ENCODE assay signal across 8 mouse cellular contexts in the genomic region with DNA sequence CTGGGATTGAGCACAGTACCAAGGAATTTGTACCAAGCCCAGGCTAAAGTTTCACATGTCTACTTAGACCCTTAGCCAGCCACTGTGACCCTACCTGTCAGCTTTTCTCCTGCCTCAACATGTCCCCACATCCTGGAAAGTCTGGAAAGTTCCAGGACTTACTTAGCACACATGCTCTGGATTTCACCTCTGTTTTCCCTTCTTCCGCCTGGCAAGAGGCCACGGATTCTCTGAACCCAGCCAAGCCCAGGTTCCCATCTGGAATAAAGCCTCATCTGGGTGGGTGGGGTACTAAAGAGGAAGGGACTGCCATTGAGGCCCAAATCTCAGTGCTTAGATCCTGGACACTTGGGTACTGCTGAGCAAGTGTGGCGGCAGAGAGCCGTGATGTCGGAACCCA. TPM values are rescaled to one million over a fixed set of nuclear protein-coding genes. Genes with fewer than 3 reads are reported as not detected.
DNase-seq lines count a peak whose midpoint lies in the region; ATAC-seq and TF ChIP-seq lines count a peak whose summit lies in the region.

No protein-coding gene starts in this region.

- no peaks in the 10 kb centered on the region for H3K27me3 ChIP-seq in cerebellum, adult 2 months (ENCODE audit: control insufficient read depth, insufficient read depth, low read length)
- no peaks in the 10 kb centered on the region for H3K27me3 ChIP-seq in forebrain, embryonic 12.5 days
- H3K27me3 ChIP-seq in hindbrain, embryonic 16.5 days (replicated peaks; ENCODE audit: control insufficient read depth, insufficient read depth, low read length): no peaks in the 10 kb centered on the region
- H3K27me3 ChIP-seq in liver, postnatal 0 days (ENCODE audit: insufficient read depth, low read length): peaks cover 17% of the 10 kb centered on the region

- H3K27ac ChIP-seq in cerebellum, adult 2 months (ENCODE audit: insufficient read depth, low read length): no peak overlapping the region
- H3K27ac ChIP-seq in forebrain, embryonic 12.5 days: no peak overlapping the region
- no peak overlapping the region for H3K27ac ChIP-seq in hindbrain, embryonic 16.5 days (ENCODE audit: low read depth, low read length)
- H3K27ac ChIP-seq in liver, postnatal 0 days (ENCODE audit: low read depth): peak overlapping the region; percentile 88; the same call in 1 of the 2 replicates

- intact Hi-C loops in left cerebral cortex, postnatal 36 days (cut with DNase I): loop anchor here (2.0 to 5.0 kb wide), 2 partner anchors 29 to 51 kb away; no protein-coding TSS in a partner anchor

- no peaks in the 10 kb centered on the region for H3K36me3 ChIP-seq in forebrain, embryonic 12.5 days (replicated peaks)
- no peaks in the 10 kb centered on the region for H3K36me3 ChIP-seq in hindbrain, embryonic 16.5 days (ENCODE audit: control insufficient read depth, insufficient read depth, low read length)
- H3K36me3 ChIP-seq in liver, postnatal 0 days (replicated peaks; ENCODE audit: insufficient read depth, low read length): no peaks in the 10 kb centered on the region

- H3K9ac ChIP-seq in forebrain, embryonic 12.5 days: peak overlapping the region; percentile 87; the same call in 1 of the 2 replicates
- peak overlapping the region; percentile 1; the same call in 1 of the 2 replicates for H3K9ac ChIP-seq in hindbrain, embryonic 16.5 days (ENCODE audit: low read depth, low read length)
- peak overlapping the region; percentile 11; the same call in 1 of the 2 replicates for H3K9ac ChIP-seq in liver, postnatal 0 days (replicated peaks)

- DNase-seq in cerebellum, adult 2 months: no peak
- no peak for DNase-seq in cerebellum, adult 11 months
- no peak for DNase-seq in liver, postnatal 0 days
- no peak for DNase-seq in frontal cortex, postnatal 10 days (ENCODE audit: low spot score in 2 of 2)
- DNase-seq in adipocyte (ENCODE audit: low spot score): no peak
- DNase-seq in left cerebral cortex, postnatal 36 days (ENCODE audit: low spot score in 2 of 2): no peak

- peaks cover 54% of the 10 kb centered on the region for H3K4me1 ChIP-seq in cerebellum, adult 2 months (ENCODE audit: control insufficient read depth, insufficient read depth, low read length)
- peaks cover 68% of the 10 kb centered on the region for H3K4me1 ChIP-seq in forebrain, embryonic 12.5 days
- H3K4me1 ChIP-seq in hindbrain, embryonic 16.5 days (ENCODE audit: control insufficient read depth, insufficient read depth, low read depth, low read length): peaks cover 49% of the 10 kb centered on the region
- peaks cover 51% of the 10 kb centered on the region for H3K4me1 ChIP-seq in liver, postnatal 0 days (ENCODE audit: insufficient read depth)

- 42% methylated on average over 5 of the region's 5 CpGs for WGBS in cerebellum, adult 2 months
- 86% methylated on average over 5 of the region's 5 CpGs for WGBS in forebrain, embryonic 12.5 days
- WGBS in hindbrain, embryonic 16.5 days: 67% methylated on average over 5 of the region's 5 CpGs
- WGBS in liver, postnatal 0 days (ENCODE audit: insufficient replicate concordance): 80% methylated on average over 5 of the region's 5 CpGs

- peak overlapping the region; percentile 80 for H3K4me2 ChIP-seq in forebrain, embryonic 12.5 days
- H3K4me2 ChIP-seq in hindbrain, embryonic 16.5 days (ENCODE audit: low read length): peak overlapping the region; percentile 85
- peak overlapping the region; percentile 94 for H3K4me2 ChIP-seq in liver, postnatal 0 days (ENCODE audit: low read depth, low read length)

- H3K4me3 ChIP-seq in cerebellum, adult 2 months (replicated peaks; ENCODE audit: insufficient read depth, low read depth, low read length): peak overlapping the region; percentile 71
- peak overlapping the region; percentile 93 for H3K4me3 ChIP-seq in forebrain, embryonic 12.5 days (replicated peaks)
- H3K4me3 ChIP-seq in hindbrain, embryonic 16.5 days (ENCODE audit: low read length): peak overlapping the region; percentile 88
- peak overlapping the region; percentile 73; the same call in 1 of the 2 replicates for H3K4me3 ChIP-seq in liver, postnatal 0 days (ENCODE audit: low read depth, low read length)

- TF ChIP-seq EP300 in liver, postnatal 0 days (IDR thresholded peaks at IDR 0.05; ENCODE audit: low read depth): no peak

- no peak for TF ChIP-seq POLR2A in cerebellum, adult 2 months (IDR thresholded peaks at IDR 0.05; ENCODE audit: borderline replicate concordance, insufficient read depth, low read length)

- no peak for ATAC-seq in forebrain, embryonic 12.5 days (ENCODE audit: low FRiP score)
- ATAC-seq in hindbrain, embryonic 16.5 days: no peak
- ATAC-seq in liver, postnatal 0 days: no peak

- no peak for TF ChIP-seq CTCF in cerebellum, adult 2 months (IDR thresholded peaks at IDR 0.05; ENCODE audit: borderline replicate concordance, insufficient read depth, low read depth, low read length)
- TF ChIP-seq CTCF in liver, postnatal 0 days (IDR thresholded peaks at IDR 0.05; ENCODE audit: low read depth): no peak

- no peaks in the 10 kb centered on the region for H3K9me3 ChIP-seq in forebrain, embryonic 12.5 days
- no peaks in the 10 kb centered on the region for H3K9me3 ChIP-seq in hindbrain, embryonic 16.5 days (ENCODE audit: control insufficient read depth, low read length)
- no peaks in the 10 kb centered on the region for H3K9me3 ChIP-seq in liver, postnatal 0 days (ENCODE audit: low read length)

RNA-seq across cellular contexts. Expression of gene Fam102a, which starts 2.8 kb away (rescaled TPM):
- 38.1 and 40.2 TPM in 2 replicates for polyA plus RNA-seq in cerebellum, adult 2 months (2012; rRNA removed)
- 8.7 and 9.6 TPM in 2 replicates for polyA plus RNA-seq in forebrain, embryonic 12.5 days (2016; fragmentation: Nextera tagmentation; extraction: Ambion mirVana)
- polyA plus RNA-seq in hindbrain, embryonic 16.5 days (2015; fragmentation: Nextera tagmentation; extraction: Ambion mirVana): 7.3 and 7.9 TPM in 2 replicates
- 4.8 and 6.1 TPM in 2 replicates for polyA plus RNA-seq in liver, postnatal 0 days (2015; fragmentation: Nextera tagmentation; extraction: Ambion mirVana)
- 10 to 100 TPM; 53.6 to 68.9 TPM for total RNA-seq in left cerebral cortex, postnatal 36 days (2021)

RNA-seq across cellular contexts. Expression of gene Dpm2, which starts 32.7 kb away (rescaled TPM):
- polyA plus RNA-seq in cerebellum, adult 2 months (2012; rRNA removed): 131 and 137 TPM in 2 replicates
- 106 and 110 TPM in 2 replicates for polyA plus RNA-seq in forebrain, embryonic 12.5 days (2016; fragmentation: Nextera tagmentation; extraction: Ambion mirVana)
- polyA plus RNA-seq in hindbrain, embryonic 16.5 days (2015; fragmentation: Nextera tagmentation; extraction: Ambion mirVana): 142 and 150 TPM in 2 replicates
- polyA plus RNA-seq in liver, postnatal 0 days (2015; fragmentation: Nextera tagmentation; extraction: Ambion mirVana): 37.0 and 41.7 TPM in 2 replicates
- 10 to 100 TPM; 74.8 to 77.0 TPM for total RNA-seq in left cerebral cortex, postnatal 36 days (2021)

RNA-seq across cellular contexts. Expression of gene Pip5kl1, which starts 36.7 kb away (rescaled TPM):
- 25.2 and 28.4 TPM in 2 replicates for polyA plus RNA-seq in cerebellum, adult 2 months (2012; rRNA removed)
- 2.6 and 3.1 TPM in 2 replicates for polyA plus RNA-seq in forebrain, embryonic 12.5 days (2016; fragmentation: Nextera tagmentation; extraction: Ambion mirVana)
- polyA plus RNA-seq in hindbrain, embryonic 16.5 days (2015; fragmentation: Nextera tagmentation; extraction: Ambion mirVana): 16.9 and 20.4 TPM in 2 replicates
- polyA plus RNA-seq in liver, postnatal 0 days (2015; fragmentation: Nextera tagmentation; extraction: Ambion mirVana): not detected in 2 replicates
- 10 to 100 TPM in 1 of 2 experiments, 1 to 10 TPM in 1; 9.2 to 11.7 TPM for total RNA-seq in left cerebral cortex, postnatal 36 days (2021)

RNA-seq across cellular contexts. Expression of gene 9430097D07Rik, which starts 37.5 kb away (rescaled TPM):
- 0.59 and 0.60 TPM in 2 replicates for polyA plus RNA-seq in cerebellum, adult 2 months (2012; rRNA removed)
- 0.19 TPM in 1 of 2 replicates, not detected in the other for polyA plus RNA-seq in forebrain, embryonic 12.5 days (2016; fragmentation: Nextera tagmentation; extraction: Ambion mirVana)
- 0.72 and 1.6 TPM in 2 replicates for polyA plus RNA-seq in hindbrain, embryonic 16.5 days (2015; fragmentation: Nextera tagmentation; extraction: Ambion mirVana)
- not detected in 2 replicates for polyA plus RNA-seq in liver, postnatal 0 days (2015; fragmentation: Nextera tagmentation; extraction: Ambion mirVana)
- 1 to 10 TPM; 1.1 to 1.4 TPM for total RNA-seq in left cerebral cortex, postnatal 36 days (2021)

RNA-seq across cellular contexts. Expression of gene St6galnac4, which starts 49.0 kb away (rescaled TPM):
- polyA plus RNA-seq in cerebellum, adult 2 months (2012; rRNA removed): 91.4 and 101 TPM in 2 replicates
- polyA plus RNA-seq in forebrain, embryonic 12.5 days (2016; fragmentation: Nextera tagmentation; extraction: Ambion mirVana): 15.1 and 17.0 TPM in 2 replicates
- polyA plus RNA-seq in hindbrain, embryonic 16.5 days (2015; fragmentation: Nextera tagmentation; extraction: Ambion mirVana): 49.6 and 54.3 TPM in 2 replicates
- polyA plus RNA-seq in liver, postnatal 0 days (2015; fragmentation: Nextera tagmentation; extraction: Ambion mirVana): 4.3 and 5.8 TPM in 2 replicates
- total RNA-seq in left cerebral cortex, postnatal 36 days (2021): 10 to 100 TPM; 36.7 to 39.1 TPM

Comparison
In these comparisons a context has a peak if more than half of its experiments do, and no peak if none do; other contexts are left out.
1. H3K9ac ChIP-seq: peak in every context shown above with its lines; median percentile 87 in forebrain, embryonic 12.5 days; 11 in liver, postnatal 0 days; 1 in hindbrain, embryonic 16.5 days.